In genomic region chr11:60914491-60914890, GRCm38 (mm10) we compare ENCODE assay signal across 8 mouse cellular contexts. TPM values are rescaled to one million over a fixed set of nuclear protein-coding genes. Genes with fewer than 3 reads are reported as not detected.
DNase-seq lines count a peak whose midpoint lies in the region; ATAC-seq and TF ChIP-seq lines count a peak whose summit lies in the region.

TSS of gene Natd1 (minus strand) at chr11:60914750.

- peak within 1 kb of the TSS; percentile 59 for H3K4me3 ChIP-seq in C2C12 (ENCODE audit: insufficient read depth, poor library complexity, severe bottlenecking)
- peak within 1 kb of the TSS; percentile 82 for H3K4me3 ChIP-seq in embryonic facial prominence, embryonic 11.5 days (ENCODE audit: low read depth, low read length)
- peak within 1 kb of the TSS; percentile 78 for H3K4me3 ChIP-seq in hindbrain, embryonic 11.5 days (ENCODE audit: low read depth, low read length)
- H3K4me3 ChIP-seq in liver, postnatal 0 days (ENCODE audit: low read depth, low read length), result peak within 1 kb of the TSS; percentile 88

- H3K27me3 ChIP-seq in C2C12 (ENCODE audit: control insufficient read depth, insufficient read depth, insufficient read length), result no peaks in the 10 kb centered on the region
- H3K27me3 ChIP-seq in embryonic facial prominence, embryonic 11.5 days (ENCODE audit: control insufficient read depth, insufficient read depth, low read length), result no peaks in the 10 kb centered on the region
- no peaks in the 10 kb centered on the region for H3K27me3 ChIP-seq in hindbrain, embryonic 11.5 days (ENCODE audit: control insufficient read depth, insufficient read depth, low read length)
- no peaks in the 10 kb centered on the region for H3K27me3 ChIP-seq in liver, postnatal 0 days (ENCODE audit: insufficient read depth, low read length)

- H3K9ac ChIP-seq in embryonic facial prominence, embryonic 11.5 days (replicated peaks; ENCODE audit: low read length), result peak within 1 kb of the TSS; percentile 81
- peak within 1 kb of the TSS; percentile 73 for H3K9ac ChIP-seq in hindbrain, embryonic 11.5 days (ENCODE audit: low read depth, low read length)
- peak within 1 kb of the TSS; percentile 81 for H3K9ac ChIP-seq in liver, postnatal 0 days (replicated peaks)

- no peak within 1 kb of the TSS for H3K27ac ChIP-seq in embryonic facial prominence, embryonic 11.5 days (replicated peaks; ENCODE audit: low read depth, low read length)
- H3K27ac ChIP-seq in hindbrain, embryonic 11.5 days (ENCODE audit: low read depth, low read length), result peak within 1 kb of the TSS; percentile 66
- H3K27ac ChIP-seq in liver, postnatal 0 days (ENCODE audit: low read depth), result peak within 1 kb of the TSS; percentile 82

- no peaks in the 10 kb centered on the region for H3K79me2 ChIP-seq in C2C12 (ENCODE audit: control insufficient read depth, insufficient read depth)

- peak within 1 kb of the TSS; percentile 67 for H3K4me2 ChIP-seq in embryonic facial prominence, embryonic 11.5 days (ENCODE audit: low read depth, low read length)
- H3K4me2 ChIP-seq in hindbrain, embryonic 11.5 days (replicated peaks; ENCODE audit: low read depth, low read length), result peak within 1 kb of the TSS; percentile 60
- peak within 1 kb of the TSS; percentile 77 for H3K4me2 ChIP-seq in liver, postnatal 0 days (ENCODE audit: low read depth, low read length)

- no peaks in the 10 kb centered on the region for H3K9me3 ChIP-seq in embryonic facial prominence, embryonic 11.5 days (replicated peaks; ENCODE audit: control insufficient read depth, low read length)
- no peaks in the 10 kb centered on the region for H3K9me3 ChIP-seq in hindbrain, embryonic 11.5 days (ENCODE audit: control insufficient read depth, low read length)
- H3K9me3 ChIP-seq in liver, postnatal 0 days (ENCODE audit: low read length), result no peaks in the 10 kb centered on the region

- H3K4me1 ChIP-seq in embryonic facial prominence, embryonic 11.5 days (ENCODE audit: control insufficient read depth, insufficient read depth, low read length), result no peaks in the 10 kb centered on the region
- peaks cover 5% of the 10 kb centered on the region; the same call in 1 of the 2 replicates for H3K4me1 ChIP-seq in hindbrain, embryonic 11.5 days (replicated peaks; ENCODE audit: control insufficient read depth, insufficient read depth, low read length)
- H3K4me1 ChIP-seq in liver, postnatal 0 days (ENCODE audit: insufficient read depth), result peaks cover 23% of the 10 kb centered on the region

- intact Hi-C loops in gastrocnemius, postnatal 14 days (cut with DNase I; ENCODE audit: low total_unique reads), result no loop called here
- intact Hi-C loops in gastrocnemius, postnatal 36 days (cut with DNase I), result no loop called here

- DNase-seq in gastrocnemius, postnatal 14 days, result no peak
- DNase-seq in gastrocnemius, postnatal 36 days, result no peak
- DNase-seq in embryonic facial prominence, embryonic 11.5 days (ENCODE audit: low spot score), result no peak
- no peak for DNase-seq in hindbrain, embryonic 11.5 days (ENCODE audit: low spot score)
- DNase-seq in liver, postnatal 0 days, result no peak
- no peak for DNase-seq in spleen, postnatal 4 days (ENCODE audit: low spot score in 2 of 2)
- DNase-seq in ovary, postnatal 36 days (ENCODE audit: low spot score), result no peak

- H3ac ChIP-seq in C2C12 (ENCODE audit: control insufficient read depth, insufficient read length, low read depth), result peak within 1 kb of the TSS; percentile 82

- 36% methylated on average over 7 of the region's 7 CpGs for WGBS in embryonic facial prominence, embryonic 11.5 days
- WGBS in hindbrain, embryonic 11.5 days, result 42% methylated on average over 7 of the region's 7 CpGs
- WGBS in liver, postnatal 0 days (ENCODE audit: insufficient replicate concordance), result 43% methylated on average over 7 of the region's 7 CpGs

- H3K79me3 ChIP-seq in C2C12 (ENCODE audit: low read depth), result no peaks in the 10 kb centered on the region

- no peaks in the 10 kb centered on the region for H3K36me3 ChIP-seq in C2C12 (ENCODE audit: control insufficient read depth, insufficient read depth)
- H3K36me3 ChIP-seq in embryonic facial prominence, embryonic 11.5 days (replicated peaks; ENCODE audit: control insufficient read depth, insufficient read depth, low read depth, low read length), result no peaks in the 10 kb centered on the region
- H3K36me3 ChIP-seq in hindbrain, embryonic 11.5 days (ENCODE audit: control insufficient read depth, insufficient read depth, low read length), result no peaks in the 10 kb centered on the region
- no peaks in the 10 kb centered on the region for H3K36me3 ChIP-seq in liver, postnatal 0 days (replicated peaks; ENCODE audit: insufficient read depth, low read length)

- no peak for ATAC-seq in embryonic facial prominence, embryonic 11.5 days (replicated peaks; ENCODE audit: insufficient number of reproducible peaks, low FRiP score, low TSS enrichment, low read depth)
- ATAC-seq in hindbrain, embryonic 11.5 days (ENCODE audit: low FRiP score), result no peak
- no peak for ATAC-seq in liver, postnatal 0 days

- no peak for TF ChIP-seq CTCF in C2C12 (IDR thresholded peaks at IDR 0.05; ENCODE audit: control insufficient read depth, insufficient read depth, insufficient read length)
- no peak for TF ChIP-seq CTCF in liver, postnatal 0 days (IDR thresholded peaks at IDR 0.05; ENCODE audit: low read depth)

- no peak for TF ChIP-seq EP300 in liver, postnatal 0 days (IDR thresholded peaks at IDR 0.05; ENCODE audit: low read depth)

TF ChIP-seq in C2C12, 6 proteins besides CTCF, POLR2A, EP300 and RAD21:
- TF ChIP-seq FOSL1 (IDR thresholded peaks at IDR 0.05; ENCODE audit: insufficient read depth, low read length, poor library complexity, severe bottlenecking) (no peak), MYOD1 (IDR thresholded peaks at IDR 0.05; ENCODE audit: control insufficient read depth, insufficient read length, low read depth) (no peak), CEBPB (IDR thresholded peaks at IDR 0.05; ENCODE audit: low read depth) (no peak), USF1 (IDR thresholded peaks at IDR 0.05; ENCODE audit: low read depth) (no peak), MAX (IDR thresholded peaks at IDR 0.05) (no peak), MYOG (IDR thresholded peaks at IDR 0.05; ENCODE audit: control insufficient read depth, extremely low read depth, insufficient read length) (no peak)
TF ChIP-seq in C2C12: peak in this region for 0.

RNA-seq across cellular contexts. Expression of gene Natd1, which starts in this region (rescaled TPM):
- total RNA-seq in gastrocnemius, postnatal 14 days (2021), result 10 to 100 TPM; 10.6 to 11.9 TPM
- total RNA-seq in gastrocnemius, postnatal 36 days (2021), result 1 to 10 TPM; 6.8 to 9.6 TPM
- 8.4 TPM for polyA plus RNA-seq in C2C12 (2012; fragmentation: generic; extraction: Trizol)
- 17.8 and 19.3 TPM in 2 replicates for polyA plus RNA-seq in embryonic facial prominence, embryonic 11.5 days (2014; fragmentation: Nextera tagmentation; extraction: Ambion mirVana)
- 18.8 and 19.8 TPM in 2 replicates for polyA plus RNA-seq in hindbrain, embryonic 11.5 days (2014; fragmentation: Nextera tagmentation; extraction: Ambion mirVana)
- polyA plus RNA-seq in liver, postnatal 0 days (2015; fragmentation: Nextera tagmentation; extraction: Ambion mirVana), result 6.0 and 6.2 TPM in 2 replicates
